Mouse (Mus musculus): ENCODE data around the gene Vmn1r123.
"Not testable (repeated sequence)": the region's sequence is repeated elsewhere in the genome, so short reads cannot be mapped to it uniquely, and the experiment has no call there.

Gene Vmn1r123

DNA sequence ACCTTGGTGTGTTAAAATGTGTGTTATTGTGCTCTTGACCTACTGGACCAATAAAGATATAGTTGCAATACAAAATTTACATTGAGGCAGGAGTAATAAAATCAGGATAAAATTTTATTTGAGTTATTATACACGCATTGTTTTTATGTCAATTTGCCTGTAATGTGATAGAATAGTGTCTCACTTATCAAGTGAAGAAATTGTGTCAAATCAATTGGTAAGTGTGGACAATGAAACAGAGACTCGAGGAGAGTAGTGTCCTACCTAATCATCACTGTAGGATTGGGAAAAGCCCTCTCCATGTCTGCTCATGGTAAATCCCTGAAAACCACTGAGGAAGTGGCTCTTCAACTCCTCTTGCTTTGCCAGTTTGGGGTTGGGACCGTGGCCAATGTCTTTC lies at the start of gene Vmn1r123:
Gene Vmn1r123 (plus strand): TSS at position 301 of the 400 bp plus-strand sequence.
- DNase-seq (ENCODE audit: low spot score in 2 of 2), result not testable (repeated sequence)

- not testable (repeated sequence) for DNase-seq (ENCODE audit: low spot score in 2 of 2)
Measured at GRCm38 (mm10) chr7:21134028-21134427, 28.0 kb upstream of the Vmn1r123 start, which contains the start of gene Vmn1r122. TSS of gene Vmn1r122 (minus strand) at chr7:21134128.

DNA sequence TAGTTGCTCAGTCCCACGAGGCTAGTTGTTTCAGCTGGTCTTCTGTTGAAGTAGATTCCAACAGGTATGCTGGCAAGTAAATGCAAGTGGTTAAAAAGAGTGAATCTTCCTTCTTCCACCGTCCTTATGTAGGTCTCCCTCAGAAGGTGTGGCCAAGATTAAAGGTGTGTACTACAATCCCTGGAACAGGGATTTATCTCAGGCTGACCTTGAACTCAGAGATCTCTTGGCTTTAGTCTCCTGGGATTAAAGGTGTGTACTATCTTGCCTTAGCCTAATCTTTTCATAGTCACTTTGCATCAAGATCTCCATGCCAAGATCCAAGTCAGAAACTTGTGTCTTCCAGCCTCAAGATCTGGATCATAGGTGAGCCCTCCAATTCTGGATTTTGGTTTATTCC lies 28.3 kb downstream of the Vmn1r123 start, which contains the start of gene Gm5157:
Gene Gm5157 (minus strand): TSS at position 101 of the 400 bp plus-strand sequence.
- DNase-seq (ENCODE audit: low spot score in 2 of 2), result not testable (repeated sequence)

Measured in natural killer cell, adult 2 months (primary cell).